Mouse (Mus musculus) lung, embryonic 16.5 days (tissue): Measurements from ENCODE around the gene Txnip. TPM values are rescaled to one million over a fixed set of nuclear protein-coding genes. Genes with fewer than 3 reads are reported as not detected.

Source experiments
- ATAC-seq: fragments of 200-750 bp; cut with Nextera tagmentation; 2 replicates; pipeline ENCODE4 v1.8.0; 2017; ENCODE audit warnings: low read depth, mild to moderate bottlenecking, moderate library complexity
- H3K27ac ChIP-seq: fragments of 300-500 bp; sonication (generic); 2 replicates; pipeline ENCODE4 v1.5.1; 2014; ENCODE audit warnings: mild to moderate bottlenecking, control low read depth, low read length
- H3K27me3 ChIP-seq: fragments of 300-500 bp; sonication (generic); 2 replicates; pipeline ENCODE4 v1.6.1; 2014; ENCODE audit warnings: low read depth, low read length, mixed read lengths; ENCODE audit not compliant: control insufficient read depth, insufficient read depth
- H3K36me3 ChIP-seq: fragments of 300-500 bp; sonication (generic); 2 replicates; pipeline ENCODE4 v1.6.1; 2014; ENCODE audit warnings: low read length; ENCODE audit not compliant: control insufficient read depth, insufficient read depth
- H3K4me1 ChIP-seq: fragments of 300-500 bp; sonication (generic); replicated peaks from 2 replicates; pipeline ENCODE4 v1.6.1; 2014; ENCODE audit warnings: low read length, mixed read lengths; ENCODE audit not compliant: control insufficient read depth, insufficient read depth
- H3K4me2 ChIP-seq: fragments of 300-500 bp; sonication (generic); 2 replicates; pipeline ENCODE4 v1.6.1; 2014; ENCODE audit warnings: low read depth, low read length, control low read depth
- H3K4me3 ChIP-seq: fragments of 300-500 bp; sonication (generic); 2 replicates; pipeline ENCODE4 v1.5.1; 2014; ENCODE audit warnings: mild to moderate bottlenecking, low read length, control low read depth
- H3K9ac ChIP-seq: fragments of 300-500 bp; sonication (generic); 2 replicates; pipeline ENCODE4 v1.6.1; 2014; ENCODE audit warnings: low read length, control low read depth
- H3K9me3 ChIP-seq: fragments of 300-500 bp; sonication (generic); 2 replicates; pipeline ENCODE4 v1.6.1; 2016; ENCODE audit warnings: low read length; ENCODE audit not compliant: control insufficient read depth
- WGBS: fragments of 180-500 bp; shearing (Covaris S2); extraction: QIAGEN DNeasy Blood & Tissue Kit; methylation state at CpG from one replicate; pipeline ENCODE4 v1.1.7; 2014; 5-methylcytosine and 5-hydroxymethylcytosine counted together
- polyA plus RNA-seq: library from polyadenylated mRNA; unstranded; fragments of >200 nt; fragmentation: Nextera tagmentation; extraction: Ambion mirVana; gene quantifications from 2 replicates; pipeline ENCODE4 v1.2.1, GENCODE M21; 2015

The Txnip gene
- polyA plus RNA-seq, 1 experiment from 2014 or later, result 184 TPM

GRCm38 (mm10) chr3:96571336-96571735 is 13.6 kb downstream of the Txnip start:
- Histone ChIP-seq H3K4me3 (no peak overlapping the region), H3K9me3 (no peaks in the 10 kb centered on the region), H3K36me3 (no peaks in the 10 kb centered on the region), H3K4me1 (peaks cover 12% of the 10 kb centered on the region), H3K27ac (no peak overlapping the region; the same call in 1 of the 2 replicates), H3K9ac (no peak overlapping the region), H3K27me3 (no peaks in the 10 kb centered on the region), H3K4me2 (no peak overlapping the region)
- WGBS, result 61% methylated on average over 2 of the region's 2 CpGs
- no peak for ATAC-seq

- peaks cover 18% of the 10 kb centered on the region for H3K4me1 ChIP-seq
- H3K4me2 ChIP-seq, result no peak overlapping the region
- H3K27ac ChIP-seq, result peak overlapping the region; percentile 71
- H3K36me3 ChIP-seq, result no peaks in the 10 kb centered on the region
- no peak overlapping the region for H3K9ac ChIP-seq
- no peaks in the 10 kb centered on the region for H3K9me3 ChIP-seq
- ATAC-seq, result no peak
- H3K27me3 ChIP-seq, result no peaks in the 10 kb centered on the region
- H3K4me3 ChIP-seq, result no peak overlapping the region
- 70% methylated on average over 16 of the region's 16 CpGs for WGBS
These were observed 14.3 kb downstream of the Txnip start for GRCm38 (mm10) chr3:96571896-96572698.

- Histone ChIP-seq H3K9ac (no peak overlapping the region), H3K4me2 (no peak overlapping the region), H3K9me3 (no peaks in the 10 kb centered on the region), H3K4me1 (peaks cover 25% of the 10 kb centered on the region), H3K27ac (no peak overlapping the region), H3K36me3 (no peaks in the 10 kb centered on the region), H3K27me3 (no peaks in the 10 kb centered on the region), H3K4me3 (no peak overlapping the region)
- 67% methylated on average over 18 of the region's 19 CpGs for WGBS
- no peak for ATAC-seq
These were observed 16.1 kb downstream of the Txnip start for GRCm38 (mm10) chr3:96573611-96574511.

- Histone ChIP-seq H3K9ac (no peak overlapping the region), H3K4me1 (peaks cover 25% of the 10 kb centered on the region), H3K27me3 (no peaks in the 10 kb centered on the region), H3K9me3 (no peaks in the 10 kb centered on the region), H3K27ac (peak overlapping the region; percentile 97), H3K4me2 (no peak overlapping the region; the same call in 1 of the 2 replicates), H3K4me3 (no peak overlapping the region), H3K36me3 (no peaks in the 10 kb centered on the region)
- ATAC-seq, result no peak
- 89% methylated on average over 8 of the region's 8 CpGs for WGBS
These were observed 17.7 kb downstream of the Txnip start for GRCm38 (mm10) chr3:96575272-96575984.

GRCm38 (mm10) chr3:96576005-96576658 is 18.4 kb downstream of the Txnip start:
- peak; percentile 69 for ATAC-seq
- H3K27ac ChIP-seq, result peak overlapping the region; percentile 97
- H3K9ac ChIP-seq, result peak overlapping the region; percentile 47
- H3K4me2 ChIP-seq, result peak overlapping the region; percentile 53
- 31% methylated on average over 14 of the region's 14 CpGs for WGBS
- peak overlapping the region; percentile 18; the same call in 1 of the 2 replicates for H3K4me3 ChIP-seq
- peaks cover 26% of the 10 kb centered on the region for H3K4me1 ChIP-seq
- H3K27me3 ChIP-seq, result no peaks in the 10 kb centered on the region
- H3K9me3 ChIP-seq, result no peaks in the 10 kb centered on the region
- no peaks in the 10 kb centered on the region for H3K36me3 ChIP-seq

- 15% methylated on average over 17 of the region's 17 CpGs for WGBS
- Histone ChIP-seq H3K4me1 (peaks cover 23% of the 10 kb centered on the region), H3K9me3 (no peaks in the 10 kb centered on the region), H3K27ac (peak within 1 kb of the TSS; percentile 97), H3K9ac (peak within 1 kb of the TSS; percentile 55), H3K27me3 (no peaks in the 10 kb centered on the region), H3K36me3 (no peaks in the 10 kb centered on the region), H3K4me2 (peak within 1 kb of the TSS; percentile 53), H3K4me3 (peak within 1 kb of the TSS; percentile 20; the same call in 1 of the 2 replicates)
- peak; percentile 93 for ATAC-seq
These were observed 19.2 kb downstream of the Txnip start, which contains the start of gene Gm16253 for GRCm38 (mm10) chr3:96576690-96577541. TSS of gene Gm16253 (plus strand) at chr3:96576984.

- H3K4me3 ChIP-seq, result no peak overlapping the region
- no peak for ATAC-seq
- H3K4me1 ChIP-seq, result peaks cover 22% of the 10 kb centered on the region
- no peaks in the 10 kb centered on the region for H3K36me3 ChIP-seq
- H3K27me3 ChIP-seq, result no peaks in the 10 kb centered on the region
- H3K9ac ChIP-seq, result peak overlapping the region; percentile 55
- 74% methylated on average over 4 of the region's 4 CpGs for WGBS
- H3K9me3 ChIP-seq, result no peaks in the 10 kb centered on the region
- peak overlapping the region; percentile 53 for H3K4me2 ChIP-seq
- peak overlapping the region; percentile 97 for H3K27ac ChIP-seq
These were observed 19.8 kb downstream of the Txnip start for GRCm38 (mm10) chr3:96577566-96577965.
